In the genomic region with DNA sequence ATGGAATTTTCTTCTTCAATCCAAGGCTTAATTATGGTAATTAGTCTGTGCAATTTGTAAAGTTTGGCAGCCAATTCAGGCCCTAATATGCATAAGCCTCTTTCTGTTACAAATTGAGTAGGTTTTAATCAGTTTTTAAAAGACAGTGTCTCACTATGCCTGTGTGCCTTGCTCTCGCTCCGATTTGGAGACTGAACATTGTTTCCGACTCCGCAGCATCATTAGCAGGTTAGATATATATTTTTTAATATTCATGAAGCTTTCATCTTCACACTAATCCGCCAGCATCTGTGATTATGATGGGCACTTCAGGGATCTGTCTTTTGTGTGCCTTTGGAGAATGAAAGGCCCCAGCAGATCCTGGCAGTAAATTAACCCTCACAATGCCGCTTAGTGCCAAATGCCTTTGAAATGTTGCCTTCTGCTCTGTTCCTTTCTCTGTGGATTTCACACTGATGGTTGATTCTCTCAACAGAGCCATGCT, we compare ENCODE assay signal across 11 mouse cellular contexts.
DNase-seq lines count a peak whose midpoint lies in the region; ATAC-seq and TF ChIP-seq lines count a peak whose summit lies in the region.
"Had no signal": no experiment of that assay in that cellular context is flagged by ENCODE, and none has a peak within 500 bp of the region (broad histone marks: within the 10 kb centered on the region; RNA-seq: fewer than 3 reads in every experiment).

No protein-coding gene starts in this region.

- H3K4me1 ChIP-seq in cerebellum, adult 2 months (ENCODE audit: control insufficient read depth, insufficient read depth, low read length) = no peaks in the 10 kb centered on the region
- peaks cover 2% of the 10 kb centered on the region; the same call in 1 of the 2 replicates for H3K4me1 ChIP-seq in hindbrain, embryonic 16.5 days (ENCODE audit: control insufficient read depth, insufficient read depth, low read depth, low read length)
- H3K4me1 ChIP-seq: liver, embryonic 13.5 days had no signal

- H3K9ac ChIP-seq in hindbrain, embryonic 16.5 days (ENCODE audit: low read depth, low read length) = peak overlapping the region; percentile 45; the same call in 1 of the 2 replicates
- H3K9ac ChIP-seq: liver, embryonic 13.5 days had no signal

- no peaks in the 10 kb centered on the region for H3K9me3 ChIP-seq in hindbrain, embryonic 16.5 days (ENCODE audit: control insufficient read depth, low read length)
- H3K9me3 ChIP-seq: liver, embryonic 13.5 days had no signal

- no peak for TF ChIP-seq POLR2A in cerebellum, adult 2 months (IDR thresholded peaks at IDR 0.05; ENCODE audit: borderline replicate concordance, insufficient read depth, low read length)

- peak; percentile 91 for ATAC-seq in hindbrain, embryonic 16.5 days

- peak overlapping the region; percentile 48 for H3K4me2 ChIP-seq in hindbrain, embryonic 16.5 days (ENCODE audit: low read length)
- H3K4me2 ChIP-seq: liver, embryonic 13.5 days had no signal

- H3K4me3 ChIP-seq in cerebellum, adult 2 months (replicated peaks; ENCODE audit: insufficient read depth, low read depth, low read length) = no peak overlapping the region
- H3K4me3 ChIP-seq in hindbrain, embryonic 16.5 days (ENCODE audit: low read length) = peak overlapping the region; percentile 26
- H3K4me3 ChIP-seq: heart, adult 2 months; liver, embryonic 13.5 days had no signal

- H3K27ac ChIP-seq in cerebellum, adult 2 months (ENCODE audit: insufficient read depth, low read length) = no peak overlapping the region
- 0 out of 2 replicates have a peak overlapping the region, but pooled peaks have one; percentile 4 for H3K27ac ChIP-seq in hindbrain, embryonic 16.5 days (ENCODE audit: low read depth, low read length)
- H3K27ac ChIP-seq: heart, adult 2 months; liver, embryonic 13.5 days had no signal

- DNase-seq in cerebellum, postnatal 10 days = peak; percentile 50 to 58
- DNase-seq in cerebellum, adult 2 months = no peak
- DNase-seq in embryo, embryonic 9.5 days (ENCODE audit: extremely low spot score) = peak; percentile 42
- DNase-seq in neural tube, embryonic 10.5 days (ENCODE audit: extremely low spot score, low spot score) = peak; percentile 47
- no peak for DNase-seq in spleen, postnatal 36 days (ENCODE audit: low spot score in 2 of 2)
- DNase-seq in cerebellum, adult 11 months = no peak
- DNase-seq in kidney, postnatal 10 days = no peak
- DNase-seq: adrenal gland, postnatal 25 days; heart, adult 2 months; liver, embryonic 13.5 days had no signal

- WGBS in cerebellum, adult 2 months = 14% methylated on average over 6 of the region's 6 CpGs
- 9% methylated on average over 6 of the region's 6 CpGs for WGBS in hindbrain, embryonic 16.5 days

- H3K36me3 ChIP-seq in hindbrain, embryonic 16.5 days (ENCODE audit: control insufficient read depth, insufficient read depth, low read length) = no peaks in the 10 kb centered on the region
- H3K36me3 ChIP-seq: liver, embryonic 13.5 days had no signal

- H3K27me3 ChIP-seq in cerebellum, adult 2 months (ENCODE audit: control insufficient read depth, insufficient read depth, low read length) = no peaks in the 10 kb centered on the region
- no peaks in the 10 kb centered on the region for H3K27me3 ChIP-seq in hindbrain, embryonic 16.5 days (replicated peaks; ENCODE audit: control insufficient read depth, insufficient read depth, low read length)
- H3K27me3 ChIP-seq: liver, embryonic 13.5 days had no signal

- no peak for TF ChIP-seq CTCF in cerebellum, adult 2 months (IDR thresholded peaks at IDR 0.05; ENCODE audit: borderline replicate concordance, insufficient read depth, low read depth, low read length)

Comparison
In these comparisons a context has a peak if more than half of its experiments do, and no peak if none do; other contexts are left out.
1. DNase-seq: peak in cerebellum, postnatal 10 days (2 of 2), embryo, embryonic 9.5 days (single experiment) and neural tube, embryonic 10.5 days (single experiment); none in cerebellum, adult 2 months (0 of 2), spleen, postnatal 36 days (0 of 2), cerebellum, adult 11 months (single experiment) and kidney, postnatal 10 days (single experiment).